Mouse (Mus musculus): ENCODE results near the gene Nmrk2.

- TF ChIP-seq POLR2A (IDR thresholded peaks at IDR 0.05; ENCODE audit: control insufficient read depth, extremely low read depth, insufficient read depth, low read length, poor library complexity) (no peak), CTCF (IDR thresholded peaks at IDR 0.05; ENCODE audit: borderline replicate concordance, control insufficient read depth, extremely low read depth, insufficient read depth, low read length, poor library complexity) (no peak)
Measured at GRCm38 (mm10) chr10:81216260-81216659, 14.4 kb upstream of the Nmrk2 start.

All from thymus, adult 2 months (tissue).